Mouse (Mus musculus) spleen, adult 12 weeks (tissue): Measurements from ENCODE around the gene Pigu.

Source experiments
- DNase-seq: peaks from one replicate; pipeline ENCODE4 v3.0.0; 2022; ENCODE audit warnings: low spot score

Gene Pigu

DNA sequence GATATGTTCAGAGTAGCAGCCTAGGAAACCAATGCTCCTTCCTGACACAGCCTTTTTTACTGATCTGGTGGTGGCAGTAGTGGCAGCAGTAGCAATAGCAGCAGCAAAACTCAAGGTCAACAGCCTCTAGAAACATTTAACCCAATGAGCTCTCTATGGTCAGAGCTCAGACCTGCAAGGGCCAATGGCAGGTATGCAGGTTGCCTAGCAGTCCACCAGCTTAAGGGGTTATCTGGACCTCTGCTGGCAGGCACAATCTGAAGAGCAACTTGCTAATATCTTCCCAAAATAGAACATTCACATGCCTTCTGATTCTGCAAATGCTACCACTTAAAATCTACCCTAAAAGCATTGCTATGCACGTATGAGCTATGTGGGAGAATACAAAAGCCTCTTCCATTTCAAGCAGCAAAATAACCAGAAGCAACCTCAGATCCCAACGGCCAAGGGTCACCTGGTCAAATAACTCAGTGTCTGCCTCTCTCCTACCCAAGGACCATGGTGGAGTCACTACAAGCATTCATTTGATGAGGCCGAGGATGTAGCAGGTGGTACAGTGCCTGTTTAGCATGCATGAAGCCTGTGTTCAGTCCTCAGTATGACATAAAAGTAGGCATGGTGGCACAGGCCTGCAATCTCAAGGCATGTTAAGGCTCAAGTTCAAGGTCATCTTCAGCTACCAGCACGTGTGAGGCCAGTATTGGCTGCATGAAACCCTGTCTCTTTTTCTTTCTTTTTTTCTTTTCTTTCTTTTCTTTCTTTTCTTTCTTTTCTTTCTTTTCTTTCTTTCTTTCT lies 69.6 kb downstream of the Pigu start:
- DNase-seq, result no peak

GRCm38 (mm10) chr2:155285744-155286143 lies 71.5 kb downstream of the Pigu start:
- DNase-seq, result no peak

DNA sequence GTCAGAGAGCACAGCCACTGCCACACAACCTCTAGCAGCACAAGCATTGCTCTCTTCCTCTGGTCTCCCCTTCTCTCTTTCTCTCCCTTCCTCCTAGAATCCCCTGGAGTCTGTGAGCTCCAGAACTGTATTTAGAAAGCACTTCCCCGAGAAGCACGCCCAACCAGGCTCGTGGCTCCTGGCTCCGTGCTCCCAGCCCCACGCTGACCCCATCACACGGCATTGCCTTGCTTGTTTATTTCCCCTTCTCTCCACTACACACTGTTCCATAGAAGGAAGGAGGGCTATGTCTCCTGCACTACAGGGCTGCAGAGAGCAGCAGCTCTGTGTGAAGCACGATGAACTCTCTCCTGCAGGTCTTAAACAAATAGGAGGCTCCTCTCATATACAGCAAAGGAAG lies 72.6 kb downstream of the Pigu start:
- DNase-seq, result no peak

DNA sequence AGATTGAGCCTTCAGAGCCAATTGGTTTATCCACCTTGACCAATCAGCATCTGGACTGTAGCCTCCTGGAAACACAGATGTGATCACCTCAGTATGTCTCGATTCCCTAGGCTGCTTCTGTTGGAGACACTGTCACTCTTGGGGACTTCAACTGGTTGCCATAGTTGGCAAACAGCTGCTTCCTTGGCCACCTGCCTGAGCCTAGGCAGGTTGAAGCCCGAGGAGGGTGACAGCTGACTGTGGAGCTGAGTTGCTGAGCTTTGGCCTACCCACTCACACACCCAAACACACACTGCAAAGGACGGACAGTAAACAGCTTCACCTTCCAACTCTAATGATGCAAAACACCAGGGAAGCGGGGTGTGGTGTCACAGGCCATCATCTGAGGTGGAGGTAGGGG lies 73.4 kb downstream of the Pigu start:
- DNase-seq, result no peak

- DNase-seq, result no peak
Measured at GRCm38 (mm10) chr2:155280116-155280515, 77.1 kb downstream of the Pigu start.

- DNase-seq, result no peak
Measured at GRCm38 (mm10) chr2:155279163-155279562, 78.1 kb downstream of the Pigu start.

DNA sequence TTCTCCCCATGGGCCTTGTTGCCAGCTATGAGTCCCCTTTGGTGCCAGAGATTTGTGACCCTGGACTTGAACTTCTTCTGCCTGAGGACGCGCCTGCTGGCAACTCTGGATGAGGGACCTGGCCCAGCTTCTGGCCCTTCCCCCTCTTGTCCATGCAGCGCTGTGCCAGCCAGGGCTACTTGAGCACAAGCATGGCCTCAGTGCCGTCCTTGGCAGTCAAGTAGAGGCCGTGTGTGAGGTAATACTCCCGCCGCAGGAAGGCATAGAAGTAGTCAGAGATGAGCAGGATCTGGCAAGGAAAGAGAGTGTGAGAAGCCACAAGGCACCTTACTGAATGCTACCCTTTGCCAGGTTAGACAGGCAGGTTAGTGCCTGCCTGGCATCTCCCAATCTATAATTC lies 78.9 kb downstream of the Pigu start:
- no peak for DNase-seq

- no peak for DNase-seq
Measured at GRCm38 (mm10) chr2:155277721-155278120, 79.5 kb downstream of the Pigu start.

DNA sequence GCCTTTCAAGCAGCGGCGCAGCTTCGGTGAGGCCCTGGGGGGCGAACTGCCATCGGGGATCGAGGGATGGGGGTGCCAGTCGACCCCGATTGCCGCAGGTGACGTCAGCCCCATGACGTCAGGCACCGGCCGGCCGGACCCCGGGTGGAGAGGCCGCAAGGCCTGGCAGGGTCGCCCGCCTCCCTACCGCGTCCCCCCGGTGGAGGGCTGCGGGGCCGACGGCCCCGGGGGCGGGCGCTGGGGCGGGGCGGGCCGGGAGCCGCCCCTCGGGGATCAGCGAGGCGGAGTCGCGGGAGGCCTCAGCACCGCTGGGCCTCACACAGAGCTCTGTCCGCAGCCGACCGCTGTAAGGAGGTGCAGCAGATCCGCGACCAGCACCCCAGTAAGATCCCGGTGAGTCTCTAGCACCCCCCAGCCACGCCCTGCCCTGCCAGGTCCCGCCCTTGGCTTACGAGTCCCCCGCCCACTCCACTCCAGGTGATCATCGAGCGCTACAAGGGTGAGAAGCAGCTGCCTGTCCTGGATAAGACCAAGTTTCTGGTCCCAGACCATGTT lies 80.5 kb downstream of the Pigu start:
- DNase-seq, result peak; percentile 51

DNA sequence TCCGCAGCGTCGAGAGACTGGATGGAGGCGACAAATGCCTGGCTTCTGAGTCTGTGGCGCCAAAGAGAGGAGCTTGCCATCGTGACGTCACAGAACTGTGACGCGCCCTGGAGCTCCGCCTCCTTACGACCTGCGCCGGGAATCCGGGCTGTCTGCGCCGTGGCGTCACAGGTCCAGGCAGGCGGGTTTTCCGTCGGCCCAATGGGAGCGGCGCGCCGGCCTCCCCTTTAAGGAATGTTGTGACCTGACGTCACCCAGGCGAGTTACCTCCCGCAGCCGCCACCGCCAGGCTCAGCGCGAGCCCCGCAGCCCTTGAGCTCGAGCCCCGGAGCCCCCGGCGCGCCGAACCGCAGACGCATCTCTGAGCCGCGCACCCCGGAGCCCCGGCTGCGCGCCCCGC lies 81.0 kb downstream of the Pigu start, which contains the start of gene Map1lc3a:
Gene Map1lc3a (plus strand): TSS at position 103 of the 400 bp plus-strand sequence.
- peak; percentile 93 for DNase-seq

- DNase-seq, result no peak
Measured at GRCm38 (mm10) chr2:155273603-155274002, 83.6 kb downstream of the Pigu start.

DNA sequence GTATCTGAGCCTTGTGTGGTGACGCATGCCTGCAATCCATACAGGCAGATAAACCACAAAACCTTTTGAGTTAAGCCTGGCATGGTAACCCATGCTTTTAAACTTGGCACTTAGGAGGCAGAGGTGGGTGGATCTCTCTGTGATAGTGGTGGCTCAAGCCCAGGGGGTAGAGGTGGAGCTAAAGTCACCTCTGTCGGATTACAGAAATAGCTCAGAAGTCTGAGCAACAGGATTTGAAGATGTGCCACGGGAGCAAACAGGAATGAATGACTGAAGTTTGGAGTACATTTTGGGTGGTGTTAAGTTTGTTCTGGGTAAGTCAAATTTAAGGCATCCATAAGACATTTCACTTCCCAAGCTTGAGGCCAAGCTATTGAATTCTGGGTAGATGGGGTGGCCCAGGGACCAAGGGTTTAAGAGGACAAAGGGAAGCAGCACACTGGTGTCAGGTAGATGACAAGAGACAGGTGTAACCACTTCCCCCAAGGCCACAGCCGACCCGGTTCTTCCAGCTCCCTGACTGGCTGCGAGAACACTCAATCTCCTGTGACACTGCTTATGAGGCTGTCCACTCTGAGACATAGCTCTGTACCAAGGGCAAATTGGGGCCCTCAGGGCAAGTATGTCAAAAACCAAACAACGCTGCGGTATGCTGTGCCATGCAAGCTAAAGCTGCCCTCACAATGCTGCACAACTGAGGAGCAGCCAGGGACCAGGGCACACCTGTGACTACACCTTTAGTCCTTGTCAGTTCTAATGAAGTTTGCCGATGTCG lies 84.6 kb downstream of the Pigu start:
- DNase-seq, result no peak

DNA sequence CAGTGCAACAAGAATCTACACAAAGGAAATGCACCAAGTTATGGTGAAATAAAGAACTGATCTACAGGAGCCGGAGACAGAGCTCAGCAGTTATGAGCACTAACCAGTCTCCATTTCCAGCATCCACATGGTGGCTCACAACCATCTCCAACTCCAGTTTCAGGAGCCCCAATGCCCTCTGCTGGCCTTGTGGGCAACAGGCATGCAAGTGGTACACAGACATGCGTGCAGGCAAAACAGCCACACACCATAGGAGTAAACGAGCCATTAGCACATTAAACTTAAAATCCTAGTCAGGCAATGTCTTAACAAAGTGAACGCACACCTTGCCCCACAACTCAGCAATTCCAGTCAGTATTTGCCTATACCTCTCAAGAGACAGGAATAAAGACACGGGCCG lies 85.3 kb downstream of the Pigu start:
- DNase-seq, result no peak

DNA sequence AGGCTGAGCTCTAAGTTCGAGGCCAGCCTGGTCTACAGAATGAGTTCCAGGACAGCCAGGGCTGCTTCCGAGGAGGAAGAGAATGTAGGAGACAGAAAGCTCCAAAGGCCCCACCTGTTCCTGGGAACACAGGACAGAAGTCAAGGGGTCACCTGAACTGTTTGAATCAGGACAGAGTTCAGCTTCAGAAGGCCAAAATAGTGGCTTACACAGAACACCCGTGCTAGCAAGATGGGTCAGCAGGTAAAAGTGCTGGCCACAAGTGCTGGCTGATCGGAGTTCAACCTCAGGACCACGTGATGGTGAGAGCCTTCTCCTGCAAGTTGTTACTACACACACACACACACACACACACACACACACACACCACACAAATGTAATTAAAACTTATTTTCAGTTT lies 90.3 kb downstream of the Pigu start:
- DNase-seq, result no peak

- DNase-seq, result no peak
Measured at GRCm38 (mm10) chr2:155265526-155265925, 91.7 kb downstream of the Pigu start.

GRCm38 (mm10) chr2:155249588-155249987 lies 107.6 kb downstream of the Pigu start:
- no peak for DNase-seq

GRCm38 (mm10) chr2:155248718-155249117 lies 108.5 kb downstream of the Pigu start:
- DNase-seq, result no peak

- no peak for DNase-seq
Measured at GRCm38 (mm10) chr2:155248206-155248605, 109.0 kb downstream of the Pigu start.

GRCm38 (mm10) chr2:155246231-155246630 lies 111.0 kb downstream of the Pigu start:
- DNase-seq, result no peak

GRCm38 (mm10) chr2:155242296-155242855 lies 114.9 kb downstream of the Pigu start:
- no peak for DNase-seq

DNA sequence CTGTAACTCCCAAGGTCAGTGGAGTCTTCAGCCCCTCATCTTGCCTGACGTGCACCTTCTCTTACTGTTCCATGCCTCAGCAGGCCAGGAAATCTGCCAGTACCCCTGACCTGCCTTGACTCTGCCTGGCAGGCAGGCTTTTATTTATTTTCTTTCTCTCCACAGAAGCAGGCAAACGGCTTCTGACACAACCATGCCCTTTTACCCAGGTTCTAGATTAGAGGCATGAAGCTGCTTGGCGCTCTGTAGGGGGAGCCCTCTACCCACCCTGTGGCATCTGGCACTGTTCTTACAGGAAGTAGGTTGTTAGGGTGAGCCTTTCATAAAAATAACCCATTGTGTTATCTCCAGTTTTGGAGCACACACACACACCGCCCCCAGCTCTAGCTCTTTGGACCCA lies 116.3 kb downstream of the Pigu start:
- no peak for DNase-seq

GRCm38 (mm10) chr2:155237276-155237675 lies 120.0 kb downstream of the Pigu start:
- no peak for DNase-seq
